Mouse (Mus musculus): ENCODE data around the gene Eya4. TPM values are rescaled to one million over a fixed set of nuclear protein-coding genes. Genes with fewer than 3 reads are reported as not detected.
A peak's percentile ranks its signal among the peaks of the same experiment; 100 is the strongest.

Gene Eya4
- 9.7 and 12.2 TPM in 2 replicates for polyA plus RNA-seq (2015; fragmentation: Nextera tagmentation; extraction: Ambion mirVana)

GRCm38 (mm10) chr10:23350011-23350911 lies at the start of gene Eya4:
TSS of gene Eya4 (minus strand) at chr10:23350786.
- Histone ChIP-seq H3K4me3 (ENCODE audit: low read length) (peak within 1 kb of the TSS; percentile 69), H3K9ac (replicated peaks; ENCODE audit: low read length) (peak within 1 kb of the TSS; percentile 79), H3K9me3 (ENCODE audit: low read length) (no peaks in the 10 kb centered on the region), H3K36me3 (ENCODE audit: insufficient read depth, low read length) (no peaks in the 10 kb centered on the region), H3K27ac (ENCODE audit: low read length) (peak within 1 kb of the TSS; percentile 76), H3K27me3 (ENCODE audit: insufficient read depth, low read length) (peaks cover 11% of the 10 kb centered on the region; the same call in 1 of the 2 replicates), H3K4me1 (ENCODE audit: insufficient read depth, low read length) (peaks cover 19% of the 10 kb centered on the region), H3K4me2 (replicated peaks; ENCODE audit: low read depth, low read length) (peak within 1 kb of the TSS; percentile 87)
- ATAC-seq (ENCODE audit: low FRiP score, low TSS enrichment) = peak; percentile 85
- WGBS = 1% methylated on average over 64 of the region's 79 CpGs

GRCm38 (mm10) chr10:23395399-23395798 lies 44.8 kb upstream of the Eya4 start:
- 82% methylated on average over 3 of the region's 3 CpGs for WGBS
- Histone ChIP-seq H3K4me1 (ENCODE audit: insufficient read depth, low read length) (peaks cover 7% of the 10 kb centered on the region), H3K9ac (replicated peaks; ENCODE audit: low read length) (no peak overlapping the region), H3K4me3 (ENCODE audit: low read length) (no peak overlapping the region), H3K4me2 (replicated peaks; ENCODE audit: low read depth, low read length) (no peak overlapping the region), H3K9me3 (ENCODE audit: low read length) (no peaks in the 10 kb centered on the region), H3K27me3 (ENCODE audit: insufficient read depth, low read length) (no peaks in the 10 kb centered on the region), H3K27ac (ENCODE audit: low read length) (no peak overlapping the region), H3K36me3 (ENCODE audit: insufficient read depth, low read length) (no peaks in the 10 kb centered on the region)
- ATAC-seq (ENCODE audit: low FRiP score, low TSS enrichment) = no peak

- Histone ChIP-seq H3K36me3 (ENCODE audit: insufficient read depth, low read length) (no peaks in the 10 kb centered on the region), H3K4me1 (ENCODE audit: insufficient read depth, low read length) (peaks cover 7% of the 10 kb centered on the region), H3K9ac (replicated peaks; ENCODE audit: low read length) (no peak overlapping the region), H3K27me3 (ENCODE audit: insufficient read depth, low read length) (no peaks in the 10 kb centered on the region), H3K27ac (ENCODE audit: low read length) (no peak overlapping the region), H3K4me3 (ENCODE audit: low read length) (no peak overlapping the region), H3K9me3 (ENCODE audit: low read length) (no peaks in the 10 kb centered on the region), H3K4me2 (replicated peaks; ENCODE audit: low read depth, low read length) (no peak overlapping the region)
- no peak for ATAC-seq (ENCODE audit: low FRiP score, low TSS enrichment)
- 75% methylated on average over 11 of the region's 11 CpGs for WGBS
These were observed 44.1 kb upstream of the Eya4 start for GRCm38 (mm10) chr10:23394556-23395245.

- H3K4me3 ChIP-seq (ENCODE audit: low read length) = no peak overlapping the region
- no peaks in the 10 kb centered on the region for H3K36me3 ChIP-seq (ENCODE audit: insufficient read depth, low read length)
- H3K27ac ChIP-seq (ENCODE audit: low read length) = no peak overlapping the region
- H3K4me1 ChIP-seq (ENCODE audit: insufficient read depth, low read length) = peaks cover 7% of the 10 kb centered on the region
- 16% methylated on average over 6 of the region's 6 CpGs for WGBS
- no peaks in the 10 kb centered on the region for H3K27me3 ChIP-seq (ENCODE audit: insufficient read depth, low read length)
- no peak for ATAC-seq (ENCODE audit: low FRiP score, low TSS enrichment)
- no peaks in the 10 kb centered on the region for H3K9me3 ChIP-seq (ENCODE audit: low read length)
- no peak overlapping the region for H3K9ac ChIP-seq (replicated peaks; ENCODE audit: low read length)
- H3K4me2 ChIP-seq (replicated peaks; ENCODE audit: low read depth, low read length) = no peak overlapping the region
These were observed 43.6 kb upstream of the Eya4 start for GRCm38 (mm10) chr10:23394152-23394551.

- no peak for ATAC-seq (ENCODE audit: low FRiP score, low TSS enrichment)
- no peak overlapping the region for H3K27ac ChIP-seq (ENCODE audit: low read length)
- H3K4me3 ChIP-seq (ENCODE audit: low read length) = no peak overlapping the region
- 89% methylated on average over 6 of the region's 6 CpGs for WGBS
- H3K4me1 ChIP-seq (ENCODE audit: insufficient read depth, low read length) = no peaks in the 10 kb centered on the region
- H3K4me2 ChIP-seq (replicated peaks; ENCODE audit: low read depth, low read length) = no peak overlapping the region
- H3K9me3 ChIP-seq (ENCODE audit: low read length) = no peaks in the 10 kb centered on the region
- H3K36me3 ChIP-seq (ENCODE audit: insufficient read depth, low read length) = no peaks in the 10 kb centered on the region
- no peaks in the 10 kb centered on the region for H3K27me3 ChIP-seq (ENCODE audit: insufficient read depth, low read length)
- H3K9ac ChIP-seq (replicated peaks; ENCODE audit: low read length) = no peak overlapping the region
These were observed 13.3 kb upstream of the Eya4 start for GRCm38 (mm10) chr10:23363866-23364265.

GRCm38 (mm10) chr10:23349392-23350010 lies 1.1 kb downstream of the Eya4 start:
- under 1% methylated on average over 30 of the region's 33 CpGs for WGBS
- no peaks in the 10 kb centered on the region for H3K36me3 ChIP-seq (ENCODE audit: insufficient read depth, low read length)
- peak overlapping the region; percentile 76 for H3K27ac ChIP-seq (ENCODE audit: low read length)
- H3K9me3 ChIP-seq (ENCODE audit: low read length) = no peaks in the 10 kb centered on the region
- peaks cover 19% of the 10 kb centered on the region for H3K4me1 ChIP-seq (ENCODE audit: insufficient read depth, low read length)
- ATAC-seq (ENCODE audit: low FRiP score, low TSS enrichment) = peak; percentile 58
- H3K4me3 ChIP-seq (ENCODE audit: low read length) = peak overlapping the region; percentile 69
- H3K27me3 ChIP-seq (ENCODE audit: insufficient read depth, low read length) = peaks cover 11% of the 10 kb centered on the region; the same call in 1 of the 2 replicates
- H3K9ac ChIP-seq (replicated peaks; ENCODE audit: low read length) = peak overlapping the region; percentile 79
- peak overlapping the region; percentile 87 for H3K4me2 ChIP-seq (replicated peaks; ENCODE audit: low read depth, low read length)

- H3K27ac ChIP-seq (ENCODE audit: low read length) = peak overlapping the region; percentile 76
- peak; percentile 16 for ATAC-seq (ENCODE audit: low FRiP score, low TSS enrichment)
- H3K9ac ChIP-seq (replicated peaks; ENCODE audit: low read length) = peak overlapping the region; percentile 79
- under 1% methylated on average over 22 of the region's 22 CpGs for WGBS
- H3K4me1 ChIP-seq (ENCODE audit: insufficient read depth, low read length) = peaks cover 23% of the 10 kb centered on the region
- peak overlapping the region; percentile 87 for H3K4me2 ChIP-seq (replicated peaks; ENCODE audit: low read depth, low read length)
- peak overlapping the region; percentile 69 for H3K4me3 ChIP-seq (ENCODE audit: low read length)
- H3K36me3 ChIP-seq (ENCODE audit: insufficient read depth, low read length) = no peaks in the 10 kb centered on the region
- no peaks in the 10 kb centered on the region for H3K9me3 ChIP-seq (ENCODE audit: low read length)
- peaks cover 11% of the 10 kb centered on the region; the same call in 1 of the 2 replicates for H3K27me3 ChIP-seq (ENCODE audit: insufficient read depth, low read length)
These were observed 1.6 kb downstream of the Eya4 start for GRCm38 (mm10) chr10:23348893-23349391.

- H3K4me2 ChIP-seq (replicated peaks; ENCODE audit: low read depth, low read length) = peak overlapping the region; percentile 87
- H3K9me3 ChIP-seq (ENCODE audit: low read length) = no peaks in the 10 kb centered on the region
- peak overlapping the region; percentile 79 for H3K9ac ChIP-seq (replicated peaks; ENCODE audit: low read length)
- H3K36me3 ChIP-seq (ENCODE audit: insufficient read depth, low read length) = no peaks in the 10 kb centered on the region
- H3K4me3 ChIP-seq (ENCODE audit: low read length) = peak overlapping the region; percentile 69
- peaks cover 24% of the 10 kb centered on the region for H3K4me1 ChIP-seq (ENCODE audit: insufficient read depth, low read length)
- no peak for ATAC-seq (ENCODE audit: low FRiP score, low TSS enrichment)
- H3K27me3 ChIP-seq (ENCODE audit: insufficient read depth, low read length) = peaks cover 11% of the 10 kb centered on the region; the same call in 1 of the 2 replicates
- 2% methylated on average over 34 of the region's 34 CpGs for WGBS
- peak overlapping the region; percentile 76 for H3K27ac ChIP-seq (ENCODE audit: low read length)
These were observed 2.3 kb downstream of the Eya4 start for GRCm38 (mm10) chr10:23348101-23348892.

- 0 out of 2 replicates have a peak, but pooled peaks cover 3% of the 10 kb centered on the region for H3K4me1 ChIP-seq (ENCODE audit: insufficient read depth, low read length)
- no peak overlapping the region for H3K9ac ChIP-seq (replicated peaks; ENCODE audit: low read length)
- H3K4me3 ChIP-seq (ENCODE audit: low read length) = no peak overlapping the region
- H3K9me3 ChIP-seq (ENCODE audit: low read length) = no peaks in the 10 kb centered on the region
- H3K27ac ChIP-seq (ENCODE audit: low read length) = no peak overlapping the region
- 45% methylated on average over 1 of the region's 1 CpGs for WGBS
- H3K36me3 ChIP-seq (ENCODE audit: insufficient read depth, low read length) = no peaks in the 10 kb centered on the region
- ATAC-seq (ENCODE audit: low FRiP score, low TSS enrichment) = no peak
- H3K4me2 ChIP-seq (replicated peaks; ENCODE audit: low read depth, low read length) = no peak overlapping the region
- H3K27me3 ChIP-seq (ENCODE audit: insufficient read depth, low read length) = no peaks in the 10 kb centered on the region
These were observed 13.3 kb downstream of the Eya4 start for GRCm38 (mm10) chr10:23337250-23337649.

All from kidney, embryonic 16.5 days (tissue).